Mouse (Mus musculus): ENCODE results near the gene Kcnh1. TPM values are rescaled to one million over a fixed set of nuclear protein-coding genes. Genes with fewer than 3 reads are reported as not detected.

Gene Kcnh1
- polyA plus RNA-seq, 1 experiment from 2014 or later: 3.5 TPM

DNA sequence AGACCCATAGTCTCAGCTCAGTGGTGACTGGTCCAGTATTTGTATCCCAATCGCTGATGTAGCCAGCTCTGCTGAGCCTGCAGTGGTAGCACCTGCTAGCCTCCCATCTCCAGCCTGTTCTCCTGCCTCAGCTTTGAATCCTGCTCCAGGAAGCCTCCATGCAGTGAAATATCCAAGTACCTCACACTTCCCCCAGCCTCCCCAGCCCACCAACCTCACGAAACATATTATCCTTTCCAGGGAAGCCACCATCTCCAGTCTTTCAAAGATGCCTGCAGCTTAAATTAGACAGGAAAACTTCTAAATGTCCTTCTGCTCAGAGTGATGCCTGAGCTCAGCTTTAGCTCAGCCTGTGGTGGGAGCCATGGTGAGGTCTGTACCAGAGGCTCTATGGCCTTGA is 168.6 kb downstream of the Kcnh1 start:
- ATAC-seq: no peak
- no peaks in the 10 kb centered on the region for H3K9me3 ChIP-seq (ENCODE audit: control insufficient read depth, low read length)
- H3K4me2 ChIP-seq (ENCODE audit: low read length): no peak overlapping the region
- no peaks in the 10 kb centered on the region for H3K27me3 ChIP-seq (replicated peaks; ENCODE audit: control insufficient read depth, insufficient read depth, low read length)
- H3K4me1 ChIP-seq (ENCODE audit: control insufficient read depth, insufficient read depth, low read depth, low read length): no peaks in the 10 kb centered on the region
- H3K4me3 ChIP-seq (ENCODE audit: low read length): no peak overlapping the region
- no peak overlapping the region for H3K27ac ChIP-seq (ENCODE audit: low read depth, low read length)
- H3K36me3 ChIP-seq (ENCODE audit: control insufficient read depth, insufficient read depth, low read length): no peaks in the 10 kb centered on the region
- no peak overlapping the region for H3K9ac ChIP-seq (ENCODE audit: low read depth, low read length)
- 88% methylated on average over 2 of the region's 2 CpGs for whole genome bisulfite sequencing

DNA sequence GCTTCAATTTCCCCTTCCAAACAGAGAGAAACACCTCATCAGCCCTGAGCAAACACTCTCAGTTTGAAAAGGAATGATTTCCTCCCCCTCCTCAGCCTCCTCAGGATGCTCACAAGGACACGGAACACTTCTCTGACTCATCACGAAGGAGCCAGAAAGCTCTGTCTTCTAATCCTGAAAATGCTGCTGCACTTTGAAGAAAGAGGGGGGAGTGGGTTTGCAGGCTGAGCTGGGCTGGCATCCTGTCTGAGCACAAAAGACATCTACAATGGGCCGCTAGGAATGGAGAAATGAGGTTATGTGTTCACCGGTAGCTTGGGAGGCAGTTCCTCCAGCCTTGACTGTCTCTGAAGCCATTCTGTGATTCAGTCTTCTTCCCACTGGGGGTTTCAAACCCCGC is 177.8 kb downstream of the Kcnh1 start:
- ATAC-seq: no peak
- H3K4me1 ChIP-seq (ENCODE audit: control insufficient read depth, insufficient read depth, low read depth, low read length): no peaks in the 10 kb centered on the region
- 58% methylated on average over 5 of the region's 5 CpGs for WGBS
- no peak overlapping the region for H3K9ac ChIP-seq (ENCODE audit: low read depth, low read length)
- H3K9me3 ChIP-seq (ENCODE audit: control insufficient read depth, low read length): 0 out of 2 replicates have a peak, but pooled peaks cover 2% of the 10 kb centered on the region
- H3K4me3 ChIP-seq (ENCODE audit: low read length): no peak overlapping the region
- H3K27ac ChIP-seq (ENCODE audit: low read depth, low read length): no peak overlapping the region
- no peaks in the 10 kb centered on the region for H3K27me3 ChIP-seq (replicated peaks; ENCODE audit: control insufficient read depth, insufficient read depth, low read length)
- no peak overlapping the region for H3K4me2 ChIP-seq (ENCODE audit: low read length)
- H3K36me3 ChIP-seq (ENCODE audit: control insufficient read depth, insufficient read depth, low read length): no peaks in the 10 kb centered on the region

DNA sequence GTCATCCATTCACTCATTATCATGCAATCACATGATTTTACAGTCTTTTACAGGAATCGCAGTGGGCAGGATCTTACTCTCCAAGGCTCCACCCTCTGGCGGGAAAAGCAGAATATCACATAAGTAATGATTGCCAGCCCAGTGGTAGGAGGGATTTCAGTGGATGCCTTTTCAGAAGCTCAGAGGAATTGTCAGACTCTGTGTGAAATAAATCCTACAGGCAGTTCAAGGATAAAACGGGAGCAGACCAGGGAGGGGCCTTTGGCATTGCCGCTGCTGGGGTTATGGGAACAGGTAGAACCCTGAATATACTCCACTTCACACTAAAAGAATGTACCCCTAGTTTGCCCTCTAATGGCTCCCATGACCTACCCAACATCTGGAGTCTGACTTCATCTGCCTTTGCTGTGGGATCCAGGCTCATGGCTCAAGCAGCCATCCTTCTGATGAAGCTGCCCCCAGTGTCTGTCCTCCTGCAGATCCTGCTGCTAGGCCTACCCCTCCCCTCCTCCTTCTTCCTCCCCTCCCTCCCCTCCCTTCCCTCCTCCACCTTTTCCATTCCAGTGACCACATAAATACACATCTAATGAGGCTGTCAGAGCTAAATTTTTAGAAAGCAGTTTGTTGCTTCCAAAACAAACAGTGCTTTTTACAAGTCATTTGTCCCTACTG is 181.5 kb downstream of the Kcnh1 start:
- Histone ChIP-seq H3K4me2 (ENCODE audit: low read length) (no peak overlapping the region), H3K4me3 (ENCODE audit: low read length) (no peak overlapping the region), H3K9me3 (ENCODE audit: control insufficient read depth, low read length) (0 out of 2 replicates have a peak, but pooled peaks cover 2% of the 10 kb centered on the region), H3K27ac (ENCODE audit: low read depth, low read length) (no peak overlapping the region), H3K4me1 (ENCODE audit: control insufficient read depth, insufficient read depth, low read depth, low read length) (no peaks in the 10 kb centered on the region), H3K27me3 (replicated peaks; ENCODE audit: control insufficient read depth, insufficient read depth, low read length) (no peaks in the 10 kb centered on the region), H3K9ac (ENCODE audit: low read depth, low read length) (no peak overlapping the region), H3K36me3 (ENCODE audit: control insufficient read depth, insufficient read depth, low read length) (no peaks in the 10 kb centered on the region)
- ATAC-seq: no peak
- 71% methylated on average over 4 of the region's 4 CpGs for WGBS

DNA sequence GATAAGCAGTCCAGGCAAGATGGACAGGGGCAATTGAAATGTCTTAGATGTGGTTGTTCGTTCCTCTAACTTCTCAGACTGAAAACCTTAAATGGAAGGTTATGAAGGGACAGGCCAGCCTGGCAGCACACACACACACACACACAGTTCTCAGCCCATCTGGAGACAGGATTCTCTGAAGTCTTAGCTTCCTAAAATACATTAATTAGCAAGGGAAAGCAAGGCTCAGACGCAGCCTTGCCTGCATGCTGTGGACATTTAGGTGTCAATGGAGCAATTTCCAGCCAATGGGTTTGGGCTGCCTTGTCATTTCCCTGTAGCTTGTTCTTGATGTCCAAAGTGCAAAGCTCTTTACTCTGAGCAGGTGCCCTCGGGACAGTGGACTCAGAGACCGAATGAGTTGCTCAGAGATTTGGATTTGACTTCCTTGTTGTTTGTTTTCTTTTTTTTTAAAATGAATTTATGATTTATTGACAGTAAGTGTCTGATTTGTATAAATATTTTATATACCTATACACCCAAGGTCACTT is 188.0 kb downstream of the Kcnh1 start:
- 90% methylated on average over 4 of the region's 4 CpGs for WGBS
- Histone ChIP-seq H3K4me2 (ENCODE audit: low read length) (no peak overlapping the region), H3K9ac (ENCODE audit: low read depth, low read length) (no peak overlapping the region)

DNA sequence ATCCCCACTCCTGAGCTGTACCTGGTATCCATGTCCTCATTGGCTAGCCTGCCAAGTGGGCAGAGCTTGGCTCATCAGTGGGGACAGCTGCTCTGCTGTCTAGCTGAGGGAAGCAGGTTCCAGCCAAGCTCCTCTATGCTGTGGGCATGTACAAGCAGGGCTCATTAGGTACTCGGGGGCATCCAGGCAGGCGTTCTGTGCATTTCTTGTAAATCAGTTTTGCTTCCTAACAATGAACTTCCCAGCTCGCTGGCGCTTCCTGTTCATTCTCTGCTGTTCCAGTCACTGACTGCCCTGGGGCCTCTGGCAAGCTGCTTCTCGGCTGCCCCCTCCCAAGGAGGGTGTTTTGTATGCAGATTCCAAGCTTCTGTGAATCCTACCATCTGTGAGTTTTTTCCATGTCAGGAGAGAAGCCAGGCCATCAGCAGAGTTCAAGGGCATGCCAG is 190.0 kb downstream of the Kcnh1 start:
- WGBS: 39% methylated on average over 5 of the region's 5 CpGs
- Histone ChIP-seq H3K36me3 (ENCODE audit: control insufficient read depth, insufficient read depth, low read length) (no peaks in the 10 kb centered on the region), H3K4me2 (ENCODE audit: low read length) (no peak overlapping the region), H3K9ac (ENCODE audit: low read depth, low read length) (no peak overlapping the region), H3K9me3 (ENCODE audit: control insufficient read depth, low read length) (no peaks in the 10 kb centered on the region), H3K27me3 (replicated peaks; ENCODE audit: control insufficient read depth, insufficient read depth, low read length) (no peaks in the 10 kb centered on the region), H3K27ac (ENCODE audit: low read depth, low read length) (no peak overlapping the region), H3K4me3 (ENCODE audit: low read length) (no peak overlapping the region), H3K4me1 (ENCODE audit: control insufficient read depth, insufficient read depth, low read depth, low read length) (no peaks in the 10 kb centered on the region)
- ATAC-seq: peak; percentile 80

More for the DNA sequence above, 188.0 kb downstream of the Kcnh1 start:
- Histone ChIP-seq H3K4me3 (ENCODE audit: low read length) (no peak overlapping the region), H3K27me3 (replicated peaks; ENCODE audit: control insufficient read depth, insufficient read depth, low read length) (no peaks in the 10 kb centered on the region), H3K4me1 (ENCODE audit: control insufficient read depth, insufficient read depth, low read depth, low read length) (no peaks in the 10 kb centered on the region), H3K27ac (ENCODE audit: low read depth, low read length) (no peak overlapping the region), H3K9me3 (ENCODE audit: control insufficient read depth, low read length) (no peaks in the 10 kb centered on the region), H3K36me3 (ENCODE audit: control insufficient read depth, insufficient read depth, low read length) (no peaks in the 10 kb centered on the region)
- ATAC-seq: no peak

DNA sequence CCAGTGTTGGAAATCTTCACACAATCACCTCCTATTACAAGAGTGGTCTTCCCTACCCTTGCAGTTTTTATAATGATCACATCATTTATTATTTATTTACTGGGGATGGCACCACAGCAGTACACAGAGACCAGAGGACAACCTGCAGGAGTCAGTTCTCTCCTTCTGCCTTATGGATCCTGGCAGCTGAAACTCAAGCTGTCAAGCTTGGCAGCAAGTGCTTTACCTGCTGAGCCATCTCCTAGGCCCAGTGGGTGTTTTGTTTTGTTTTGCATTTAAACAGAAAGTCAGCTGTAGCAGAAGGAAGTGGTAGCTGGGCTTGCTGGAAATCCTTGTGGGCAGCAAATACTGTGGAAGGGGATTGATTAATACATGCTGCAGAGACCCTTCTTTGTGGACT is 197.1 kb downstream of the Kcnh1 start:
- peak; percentile 37; the same call in 1 of the 2 replicates for ATAC-seq

DNA sequence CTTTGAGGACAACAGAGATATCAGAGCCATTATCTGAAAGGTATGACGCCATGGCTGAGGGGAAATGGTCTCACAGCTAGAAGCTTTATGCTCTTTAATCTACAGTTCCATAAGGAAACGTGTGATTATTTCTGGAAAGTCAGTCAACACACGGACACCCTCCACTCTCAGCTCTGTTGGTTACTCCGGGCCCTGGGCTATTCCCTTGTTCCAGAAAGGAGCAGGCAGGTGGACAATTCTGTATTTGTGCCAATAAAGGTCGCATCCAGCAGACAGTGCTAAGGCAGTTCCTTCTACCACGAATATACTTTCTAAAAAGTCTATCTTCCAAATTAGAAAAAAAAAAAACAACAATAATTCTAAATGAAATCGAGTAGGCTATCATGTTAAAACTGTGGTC is 200.5 kb downstream of the Kcnh1 start:
- Histone ChIP-seq H3K9me3 (ENCODE audit: control insufficient read depth, low read length) (no peaks in the 10 kb centered on the region), H3K27me3 (replicated peaks; ENCODE audit: control insufficient read depth, insufficient read depth, low read length) (no peaks in the 10 kb centered on the region), H3K4me2 (ENCODE audit: low read length) (no peak overlapping the region), H3K9ac (ENCODE audit: low read depth, low read length) (no peak overlapping the region), H3K36me3 (ENCODE audit: control insufficient read depth, insufficient read depth, low read length) (no peaks in the 10 kb centered on the region), H3K27ac (ENCODE audit: low read depth, low read length) (no peak overlapping the region), H3K4me3 (ENCODE audit: low read length) (no peak overlapping the region), H3K4me1 (ENCODE audit: control insufficient read depth, insufficient read depth, low read depth, low read length) (0 out of 2 replicates have a peak, but pooled peaks cover 3% of the 10 kb centered on the region)
- ATAC-seq: no peak
- WGBS: 84% methylated on average over 7 of the region's 7 CpGs

More for the DNA sequence above, 197.1 kb downstream of the Kcnh1 start:
- Histone ChIP-seq H3K27me3 (replicated peaks; ENCODE audit: control insufficient read depth, insufficient read depth, low read length) (no peaks in the 10 kb centered on the region), H3K9ac (ENCODE audit: low read depth, low read length) (no peak overlapping the region), H3K4me1 (ENCODE audit: control insufficient read depth, insufficient read depth, low read depth, low read length) (0 out of 2 replicates have a peak, but pooled peaks cover 3% of the 10 kb centered on the region), H3K4me2 (ENCODE audit: low read length) (no peak overlapping the region), H3K4me3 (ENCODE audit: low read length) (no peak overlapping the region), H3K9me3 (ENCODE audit: control insufficient read depth, low read length) (no peaks in the 10 kb centered on the region), H3K27ac (ENCODE audit: low read depth, low read length) (no peak overlapping the region), H3K36me3 (ENCODE audit: control insufficient read depth, insufficient read depth, low read length) (no peaks in the 10 kb centered on the region)

DNA sequence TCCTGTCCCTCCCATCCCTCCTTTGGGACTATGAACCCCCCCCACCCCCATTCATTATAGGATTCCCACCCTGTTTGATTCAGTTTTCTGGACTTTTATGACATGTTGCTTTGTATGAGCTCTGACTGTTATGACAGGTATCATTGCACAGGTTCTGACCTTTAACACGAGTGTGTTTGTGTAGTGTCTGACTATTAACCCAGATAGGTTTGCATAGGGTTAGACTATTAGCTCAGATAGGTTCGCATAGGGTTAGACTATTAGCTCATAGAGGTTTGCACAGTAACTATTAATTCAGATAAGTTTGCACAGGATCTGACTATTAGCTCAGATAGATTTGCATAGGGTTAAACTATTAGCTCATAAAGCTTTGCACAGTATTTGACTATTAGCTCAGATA is 201.7 kb downstream of the Kcnh1 start:
- 0 out of 2 replicates have a peak, but pooled peaks cover 3% of the 10 kb centered on the region for H3K4me1 ChIP-seq (ENCODE audit: control insufficient read depth, insufficient read depth, low read depth, low read length)
- no peak overlapping the region for H3K9ac ChIP-seq (ENCODE audit: low read depth, low read length)
- no peaks in the 10 kb centered on the region for H3K9me3 ChIP-seq (ENCODE audit: control insufficient read depth, low read length)
- no peak overlapping the region for H3K27ac ChIP-seq (ENCODE audit: low read depth, low read length)
- ATAC-seq: no peak
- no peak overlapping the region for H3K4me3 ChIP-seq (ENCODE audit: low read length)
- no peaks in the 10 kb centered on the region for H3K36me3 ChIP-seq (ENCODE audit: control insufficient read depth, insufficient read depth, low read length)
- 87% methylated on average over 2 of the region's 2 CpGs for WGBS
- no peak overlapping the region for H3K4me2 ChIP-seq (ENCODE audit: low read length)
- no peaks in the 10 kb centered on the region for H3K27me3 ChIP-seq (replicated peaks; ENCODE audit: control insufficient read depth, insufficient read depth, low read length)

DNA sequence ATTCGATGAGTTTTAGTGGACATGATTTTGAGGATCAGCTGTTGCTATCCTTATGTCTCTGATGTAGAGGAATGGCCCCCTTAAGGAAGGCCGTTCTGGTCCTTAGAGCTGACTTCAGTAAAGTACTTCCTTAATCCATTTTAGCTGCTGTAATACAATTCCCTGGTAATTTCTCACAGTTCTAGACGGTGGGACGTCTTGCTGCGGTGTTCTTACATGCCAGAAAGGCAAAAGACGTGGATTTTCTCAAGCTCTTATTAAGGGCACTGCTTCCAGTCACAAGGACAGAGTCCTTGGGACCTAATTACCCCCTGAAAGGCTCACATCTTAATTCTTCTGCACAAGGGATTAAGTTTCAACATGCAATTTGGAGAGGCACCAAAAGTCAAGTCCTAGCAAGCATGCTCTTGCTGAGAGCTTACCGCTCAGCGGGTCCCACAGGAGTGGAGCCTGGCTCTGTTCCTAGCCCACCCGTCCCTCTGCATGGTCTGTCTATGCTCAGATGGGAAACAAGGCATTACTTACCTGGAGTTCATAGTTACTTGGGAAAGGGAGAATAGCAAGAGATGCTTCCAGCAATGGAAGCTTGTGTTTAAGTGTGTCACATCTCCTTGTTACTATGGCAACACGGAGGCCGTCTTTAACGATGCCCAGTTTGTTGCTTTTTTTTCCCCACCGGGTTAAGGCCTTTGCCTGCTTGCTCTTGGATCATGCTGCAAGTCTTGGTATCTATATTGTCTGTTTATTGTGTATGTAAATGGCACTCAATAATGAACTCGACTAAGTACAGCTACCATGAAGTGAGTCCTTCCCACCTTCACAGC is 209.3 kb downstream of the Kcnh1 start:
- WGBS: 70% methylated on average over 14 of the region's 14 CpGs
- H3K27me3 ChIP-seq (replicated peaks; ENCODE audit: control insufficient read depth, insufficient read depth, low read length): no peaks in the 10 kb centered on the region
- no peaks in the 10 kb centered on the region for H3K4me1 ChIP-seq (ENCODE audit: control insufficient read depth, insufficient read depth, low read depth, low read length)
- no peaks in the 10 kb centered on the region for H3K36me3 ChIP-seq (ENCODE audit: control insufficient read depth, insufficient read depth, low read length)
- no peak overlapping the region for H3K27ac ChIP-seq (ENCODE audit: low read depth, low read length)
- ATAC-seq: no peak
- no peak overlapping the region for H3K4me2 ChIP-seq (ENCODE audit: low read length)
- no peaks in the 10 kb centered on the region for H3K9me3 ChIP-seq (ENCODE audit: control insufficient read depth, low read length)
- H3K4me3 ChIP-seq (ENCODE audit: low read length): no peak overlapping the region
- H3K9ac ChIP-seq (ENCODE audit: low read depth, low read length): no peak overlapping the region
